Mouse (Mus musculus) retina, adult 2 months (tissue): ENCODE measurements around the gene Mipep.

Source experiments
- DNase-seq: peaks from one replicate; pipeline ENCODE4 v3.0.0-alpha.2; 2012; ENCODE audit warnings: low read depth, low spot score

Gene Mipep

DNA sequence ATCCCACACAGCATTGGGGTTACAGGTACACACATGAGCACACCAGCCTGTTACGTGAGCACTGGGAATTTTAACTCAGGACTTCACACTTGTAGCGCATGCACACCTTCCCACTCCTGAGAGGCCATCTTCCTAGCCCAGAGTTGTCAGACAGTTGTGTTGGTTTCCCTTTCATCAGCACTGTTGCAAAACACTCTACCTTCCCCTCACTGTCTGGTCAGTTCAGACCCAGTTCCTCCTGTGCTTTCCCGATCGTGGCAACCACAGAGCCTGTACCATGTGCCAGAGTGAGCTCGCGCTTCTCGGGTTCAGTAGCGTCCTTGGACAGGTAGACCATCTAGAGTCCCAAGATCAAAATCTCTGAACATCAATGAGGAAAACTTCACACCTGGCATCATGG, 27.1 kb upstream of the Mipep start:
- DNase-seq: no peak

DNA sequence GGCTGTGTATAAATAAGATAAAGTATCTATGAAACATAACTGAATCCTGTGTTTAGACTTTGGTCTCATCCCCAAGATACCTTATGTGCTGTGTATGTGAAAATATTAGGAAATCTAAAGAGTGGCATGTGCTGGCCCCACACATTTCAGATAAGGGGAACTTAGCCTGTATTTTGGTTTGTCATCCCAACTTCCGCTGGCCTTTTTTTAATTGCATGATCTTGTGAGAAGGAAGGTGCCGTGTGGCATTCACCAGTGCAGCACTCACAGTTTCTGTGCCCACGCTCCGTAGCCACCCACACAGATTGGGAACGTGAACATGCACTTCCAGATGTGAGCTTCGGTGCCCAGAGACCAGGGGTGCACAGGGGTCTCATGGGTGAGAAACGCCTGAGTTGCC, 26.7 kb upstream of the Mipep start:
- DNase-seq: no peak

DNA sequence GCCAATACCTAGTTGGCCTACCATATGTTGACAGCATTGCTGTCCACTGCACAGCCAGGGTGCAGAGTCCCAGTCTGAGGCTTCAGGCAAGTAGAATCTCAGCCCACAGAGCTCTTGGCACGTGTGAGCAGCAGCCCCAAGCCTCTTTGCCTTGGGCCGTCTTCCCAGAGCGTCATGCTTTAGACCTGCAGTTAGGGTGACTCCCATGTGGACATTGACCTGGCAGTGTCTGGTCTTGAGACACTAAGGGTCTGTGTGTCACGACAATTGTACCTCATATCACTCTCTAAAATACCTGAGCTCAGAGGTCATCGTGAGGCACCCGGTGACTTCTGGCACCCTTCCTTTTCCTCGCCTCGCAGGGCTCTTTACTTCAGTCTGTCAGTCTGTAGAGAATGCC, 25.3 kb upstream of the Mipep start:
- DNase-seq: no peak

DNA sequence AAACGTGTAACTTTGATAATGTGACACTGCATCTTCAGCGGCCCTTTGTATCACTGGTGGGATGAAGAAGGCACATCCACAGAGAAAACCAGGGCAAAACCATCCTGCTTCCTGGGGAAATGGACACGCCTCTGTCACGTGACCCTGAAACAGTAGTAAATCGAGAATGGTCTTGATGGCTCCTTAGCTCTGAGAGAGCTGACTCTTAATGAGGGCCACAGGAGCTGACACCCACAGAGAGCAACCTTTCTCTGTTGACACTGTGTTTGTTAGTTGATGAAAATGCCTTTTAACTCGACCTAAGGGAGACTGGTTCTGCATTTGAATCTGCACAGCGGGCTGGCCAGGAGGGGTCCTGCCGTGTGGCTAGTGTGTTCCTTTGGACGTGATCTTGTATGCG, 22.6 kb upstream of the Mipep start:
- no peak for DNase-seq

DNA sequence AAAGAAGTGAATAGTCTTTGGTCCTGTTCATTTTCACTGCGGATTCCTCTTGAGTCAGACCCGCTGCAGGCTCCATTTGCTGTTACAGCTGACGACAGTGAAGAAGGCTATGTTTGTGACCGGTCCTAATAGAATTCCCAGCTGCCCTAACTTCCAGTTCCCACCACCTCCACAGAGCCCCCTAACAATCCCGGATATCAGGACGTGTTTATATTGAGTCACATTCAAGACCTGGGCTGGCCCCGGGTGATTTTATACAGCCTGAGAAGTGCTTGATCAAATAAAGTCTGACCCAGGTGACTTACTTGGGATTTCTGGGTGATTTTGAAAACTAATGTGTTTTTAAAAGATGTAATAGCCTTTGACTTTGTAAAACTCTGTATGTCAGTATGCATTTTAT, 21.6 kb upstream of the Mipep start:
- DNase-seq: no peak

DNA sequence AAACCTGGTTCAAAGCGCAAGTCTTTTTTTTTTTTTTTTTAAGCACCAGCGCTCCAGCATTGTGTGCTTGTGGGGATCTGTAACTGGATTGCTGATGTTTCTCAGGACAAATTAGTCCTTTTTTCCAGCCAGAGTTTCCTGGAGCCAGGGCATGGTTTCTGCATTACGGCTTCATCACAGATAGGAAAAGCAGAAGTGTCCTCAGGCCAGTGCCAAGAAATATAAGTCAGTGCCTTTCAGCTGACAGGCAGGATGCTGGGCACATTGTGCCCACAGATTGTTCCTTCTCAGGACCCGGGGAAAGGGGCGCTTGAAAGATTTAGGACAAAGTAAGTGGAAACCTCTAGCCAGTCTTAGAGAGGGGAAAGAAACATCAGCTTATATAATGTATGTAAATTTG, 20.6 kb upstream of the Mipep start:
- DNase-seq: no peak

DNA sequence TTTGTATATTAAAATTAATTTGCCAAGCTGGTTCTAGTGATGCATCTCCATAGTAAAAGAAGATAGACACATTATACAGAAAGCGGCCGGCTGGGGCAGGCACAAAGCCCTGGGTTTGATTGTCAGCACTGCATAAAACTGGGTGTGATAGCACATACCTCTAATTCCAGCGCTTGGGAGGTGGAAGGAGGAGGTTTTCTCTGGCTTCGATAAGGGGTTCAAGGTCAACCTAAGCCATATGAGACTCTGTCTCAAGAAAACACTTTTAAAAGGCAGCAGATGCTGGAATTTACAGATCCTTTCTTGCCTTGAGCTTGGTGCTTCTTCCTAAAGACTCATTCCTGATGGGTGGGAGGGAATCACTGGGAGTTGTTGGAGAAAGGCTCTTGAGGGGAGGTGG, 19.8 kb upstream of the Mipep start:
- no peak for DNase-seq

DNA sequence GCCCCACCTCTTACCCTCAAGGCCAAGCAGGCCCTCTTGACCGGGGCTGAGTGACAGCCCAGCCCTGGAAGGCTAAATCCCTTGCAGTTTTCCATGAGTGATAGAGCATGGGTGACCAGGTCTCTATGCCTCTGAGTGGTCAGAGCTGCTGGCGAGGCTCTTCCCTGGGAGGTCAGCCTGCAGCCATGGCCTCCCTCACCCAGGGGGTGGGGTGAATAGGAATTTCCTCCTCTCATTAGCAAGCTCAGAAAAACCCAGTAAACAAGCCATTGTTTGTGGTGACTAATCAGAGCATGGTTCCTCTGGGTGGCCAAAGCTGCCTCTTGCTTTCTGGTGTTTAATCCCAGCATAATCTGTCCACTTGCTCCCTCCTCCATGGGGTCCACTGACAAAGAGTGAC, 19.3 kb upstream of the Mipep start:
- DNase-seq: no peak

DNA sequence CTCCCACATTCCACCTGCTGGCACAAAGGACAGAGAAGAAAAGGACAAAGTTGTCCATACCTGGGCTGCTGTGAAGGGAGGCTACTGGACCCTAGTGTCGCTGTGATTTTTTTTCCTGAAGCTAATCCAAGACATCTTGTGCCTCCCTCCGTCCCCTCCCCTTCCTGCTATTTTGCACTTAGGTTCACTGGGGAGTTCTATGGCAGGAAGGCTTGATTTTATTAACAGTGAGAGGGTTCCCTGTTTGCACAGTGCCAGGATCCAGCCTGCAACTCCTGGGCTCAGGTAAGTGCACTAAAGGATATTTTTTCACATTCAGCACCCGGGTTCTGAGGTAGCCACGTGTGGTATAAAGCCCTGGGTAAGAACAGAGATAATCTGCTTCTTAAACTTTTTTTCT, 16.5 kb upstream of the Mipep start, which contains the start of gene C1qtnf9:
Gene C1qtnf9 (plus strand): TSS at position 251 of the 400 bp plus-strand sequence.
- DNase-seq: no peak

DNA sequence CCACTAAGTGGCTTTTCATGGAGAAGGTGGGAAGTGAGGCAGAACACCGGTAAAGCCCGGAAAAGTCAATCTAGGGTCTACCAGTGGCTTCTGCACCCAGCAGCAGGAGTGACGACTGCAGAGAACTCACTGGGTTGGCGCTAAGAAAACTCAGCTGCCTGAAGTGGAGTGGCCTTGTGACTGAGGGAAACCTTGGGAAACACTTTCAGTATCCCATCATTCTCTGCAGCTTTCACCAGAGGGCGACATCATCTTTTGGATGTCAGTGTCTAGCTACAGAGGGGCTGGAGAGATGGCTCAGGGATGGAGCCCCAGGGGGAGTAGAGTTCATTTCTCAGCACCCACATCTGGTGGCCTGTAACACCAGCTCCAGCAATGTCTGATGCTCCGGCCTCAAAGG, 15.0 kb upstream of the Mipep start:
- DNase-seq: no peak

DNA sequence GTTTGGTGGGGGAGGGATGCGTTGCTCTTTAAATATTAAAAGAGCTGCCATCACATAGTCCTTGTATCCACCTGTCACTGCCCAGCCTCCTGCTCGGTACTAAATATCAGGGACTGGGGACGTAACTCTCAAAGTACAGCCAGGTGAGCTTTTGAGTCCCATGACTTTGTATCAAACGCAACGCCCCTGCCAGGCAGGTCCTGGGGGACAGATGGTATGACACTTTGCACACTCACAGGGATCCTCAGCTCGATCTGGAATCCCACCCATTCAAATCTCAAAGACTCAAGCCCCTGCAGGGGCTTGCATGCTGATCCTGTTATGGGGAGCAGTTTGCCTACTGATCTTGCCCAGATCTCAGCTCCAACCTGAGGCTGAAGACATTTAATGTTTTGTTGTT, 13.8 kb upstream of the Mipep start:
- no peak for DNase-seq

DNA sequence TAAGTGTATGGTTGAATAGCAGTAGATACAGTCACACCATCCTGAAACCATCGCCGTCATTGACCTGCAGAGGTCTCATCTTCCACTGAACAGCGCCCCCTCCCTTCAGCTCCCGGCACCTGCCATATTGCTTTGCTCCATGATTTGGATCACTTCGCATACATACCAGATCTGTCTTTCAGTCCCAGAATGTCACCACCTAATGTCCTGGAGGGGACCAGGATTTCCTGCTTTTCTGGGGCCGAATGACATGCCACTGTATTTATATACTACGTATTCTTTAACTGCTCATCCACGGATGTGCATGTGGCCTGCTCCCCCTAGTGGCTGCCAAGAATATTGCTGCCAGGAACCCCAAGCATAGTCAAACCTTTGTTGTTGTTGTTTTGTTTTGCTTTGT, 13.3 kb upstream of the Mipep start:
- DNase-seq: peak; percentile 45

DNA sequence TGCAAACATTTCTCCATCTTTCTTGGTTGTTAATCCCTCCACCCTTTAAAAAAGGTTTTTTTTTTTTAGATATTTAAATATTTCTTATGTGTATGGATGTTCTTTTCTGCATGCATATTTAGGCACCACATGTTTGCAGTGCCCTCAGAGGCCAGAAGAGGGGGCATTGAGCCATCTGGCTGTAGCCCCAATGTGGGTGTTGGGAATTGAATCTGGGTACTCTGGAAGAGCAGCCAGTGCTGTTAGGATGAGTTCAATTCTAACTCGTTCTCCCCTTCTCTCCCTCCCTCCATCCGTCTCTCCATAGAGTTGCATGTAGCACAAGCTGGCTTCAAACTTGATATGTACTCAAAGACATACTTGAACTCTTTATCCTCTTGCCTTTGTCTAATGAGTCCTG, 10.9 kb upstream of the Mipep start:
- DNase-seq: no peak

DNA sequence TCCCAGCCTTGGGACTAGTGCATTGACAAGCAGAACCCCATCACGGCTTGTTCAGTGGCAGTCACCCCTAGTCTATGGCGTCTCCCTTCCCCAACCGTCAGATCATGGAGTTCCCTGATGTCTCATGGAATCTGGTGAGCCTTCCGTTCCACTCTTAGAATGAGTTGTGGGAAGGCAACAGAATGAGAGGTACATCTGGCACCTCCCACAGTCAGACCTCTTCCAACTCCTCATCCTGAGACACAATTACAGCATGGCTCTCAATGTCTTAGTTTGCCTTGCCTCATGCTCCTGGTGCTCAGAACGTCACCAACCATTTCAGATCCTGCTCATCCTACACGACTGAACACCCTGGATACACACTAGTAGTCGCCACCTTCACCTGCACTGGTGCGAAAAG, 7.9 kb upstream of the Mipep start:
- no peak for DNase-seq

DNA sequence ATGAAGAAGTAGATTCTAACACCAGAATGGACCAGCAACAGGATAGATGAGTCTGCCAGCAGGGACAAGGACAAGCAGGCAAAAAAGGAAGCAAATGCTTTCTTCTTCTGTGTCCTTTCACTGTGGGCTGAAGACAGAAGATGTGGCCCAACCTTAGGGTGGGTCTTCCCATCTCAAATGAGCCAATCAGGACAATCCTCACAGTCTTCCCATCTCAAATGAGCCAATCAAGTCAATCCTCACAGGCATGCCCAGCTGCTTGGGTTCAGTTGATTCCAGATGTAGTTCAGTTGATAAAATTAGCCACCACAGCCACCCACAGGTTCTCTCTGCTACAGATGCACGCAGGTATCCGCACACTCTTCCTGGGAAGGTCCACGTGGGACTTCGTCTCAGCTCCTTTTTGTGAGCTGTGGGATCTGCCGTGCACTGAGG, 6.9 kb upstream of the Mipep start:
- no peak for DNase-seq

DNA sequence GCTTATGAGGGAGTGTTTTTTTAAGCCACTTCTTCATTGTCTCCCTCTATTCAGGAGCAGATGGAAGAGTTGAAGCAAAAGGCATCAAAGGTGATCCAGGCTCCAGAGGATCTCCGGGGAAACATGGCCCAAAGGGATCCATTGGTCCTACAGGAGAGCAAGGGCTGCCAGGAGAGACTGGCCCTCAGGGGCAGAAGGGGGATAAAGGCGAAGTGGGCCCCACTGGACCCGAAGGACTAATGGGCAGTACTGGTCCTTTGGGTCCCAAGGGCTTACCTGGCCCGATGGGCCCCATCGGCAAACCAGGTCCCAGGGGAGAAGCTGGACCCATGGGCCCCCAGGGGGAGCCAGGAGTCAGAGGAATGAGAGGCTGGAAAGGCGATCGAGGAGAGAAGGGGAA, 5.2 kb upstream of the Mipep start:
- no peak for DNase-seq

DNA sequence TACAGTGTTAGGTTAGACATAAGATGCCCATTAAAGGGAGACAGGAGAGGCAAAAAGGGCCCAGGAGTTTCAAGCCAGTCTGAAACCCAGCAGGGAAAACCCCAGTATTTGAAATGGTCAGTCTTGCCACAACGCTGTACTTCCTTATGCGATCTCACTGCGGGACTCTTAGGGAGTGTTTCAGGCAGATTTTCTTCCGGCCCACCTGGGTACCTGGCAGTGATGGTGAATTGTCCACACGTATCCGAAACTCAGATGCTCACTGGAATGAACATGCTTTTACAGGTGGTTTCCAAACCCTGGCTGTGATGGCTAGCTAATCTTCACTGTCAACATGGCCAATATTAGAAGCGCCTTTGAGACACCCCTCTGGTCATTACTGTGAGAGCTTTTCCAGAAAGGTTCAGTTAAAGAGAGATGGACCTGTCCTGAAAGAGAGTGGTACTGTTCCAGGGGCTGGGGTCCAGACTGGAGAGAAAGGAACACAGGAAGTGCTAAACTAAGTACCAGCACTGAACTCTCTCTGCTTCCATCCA, 2.2 kb upstream of the Mipep start:
- DNase-seq: no peak

DNA sequence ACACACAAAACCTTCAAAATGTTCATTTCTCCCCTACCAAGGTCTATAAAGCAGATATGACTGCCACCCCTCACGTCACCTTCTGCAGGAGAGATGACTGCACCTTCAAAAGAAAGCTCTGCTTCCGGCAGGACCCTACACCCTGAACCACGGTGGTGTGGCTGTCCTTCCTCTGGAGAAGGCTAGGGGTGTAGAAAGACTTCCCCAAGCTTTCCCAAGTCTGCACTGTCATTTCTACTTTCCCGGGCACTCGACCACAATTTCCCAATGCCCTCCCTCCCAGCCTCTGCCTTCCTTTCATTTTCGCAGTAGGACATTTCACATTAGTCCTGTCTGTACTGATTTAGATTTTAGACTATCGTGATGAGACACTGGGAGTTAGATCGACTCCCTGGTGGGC, 1.2 kb upstream of the Mipep start:
- DNase-seq: no peak

DNA sequence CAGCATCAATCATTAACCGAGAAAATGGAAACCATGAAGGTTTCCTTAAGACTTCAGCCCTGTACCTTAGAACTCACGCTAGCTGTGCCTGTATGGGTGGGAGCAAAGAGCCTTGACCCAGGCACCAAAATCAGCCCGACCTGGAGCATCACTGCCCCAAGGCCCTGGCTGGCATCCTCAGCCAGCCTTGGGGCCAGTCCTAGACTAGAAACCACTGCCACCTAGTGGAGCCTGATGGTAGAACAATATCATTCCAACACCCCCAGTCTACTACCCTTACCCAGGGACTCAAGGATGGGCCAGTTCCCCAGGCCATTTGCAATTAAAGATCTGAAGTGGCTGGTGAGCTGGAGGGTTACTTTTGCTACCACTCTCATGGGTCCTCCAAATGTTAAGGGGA, 5.7 kb downstream of the Mipep start:
- no peak for DNase-seq

DNA sequence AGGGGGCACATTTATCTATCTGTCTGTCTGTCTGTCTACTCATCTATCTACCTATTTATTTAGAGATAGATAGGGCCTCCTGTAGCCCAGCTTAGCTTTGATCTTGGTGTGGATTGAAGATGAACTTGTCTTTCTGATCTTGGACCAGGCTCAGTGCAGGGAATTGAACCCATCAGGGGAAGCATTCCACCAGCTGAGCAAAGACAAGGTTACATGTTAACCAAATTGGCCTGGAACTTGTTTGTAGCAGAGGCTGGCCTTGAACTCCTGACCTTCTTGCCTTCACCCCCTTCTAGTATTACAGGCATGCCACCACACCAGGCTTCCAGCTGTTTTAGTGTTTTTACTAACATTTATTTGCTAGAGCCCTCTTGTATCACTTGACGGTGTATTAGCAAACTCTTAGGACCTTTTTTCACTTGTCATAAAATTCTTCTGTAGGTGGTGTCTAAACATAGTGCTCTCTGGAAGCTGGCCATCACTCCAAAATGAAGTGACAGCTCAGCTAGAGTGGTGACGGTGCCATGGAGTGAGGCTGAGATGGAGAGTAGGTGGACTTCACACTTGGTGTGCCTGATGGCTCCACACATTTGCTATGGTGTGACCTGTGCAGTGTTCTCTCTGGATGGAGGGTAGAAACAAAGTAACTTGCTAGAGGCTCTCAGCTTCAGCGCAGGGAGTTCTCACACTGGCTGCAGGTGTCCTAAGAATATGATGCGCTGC, 12.4 kb downstream of the Mipep start:
- DNase-seq: no peak

DNA sequence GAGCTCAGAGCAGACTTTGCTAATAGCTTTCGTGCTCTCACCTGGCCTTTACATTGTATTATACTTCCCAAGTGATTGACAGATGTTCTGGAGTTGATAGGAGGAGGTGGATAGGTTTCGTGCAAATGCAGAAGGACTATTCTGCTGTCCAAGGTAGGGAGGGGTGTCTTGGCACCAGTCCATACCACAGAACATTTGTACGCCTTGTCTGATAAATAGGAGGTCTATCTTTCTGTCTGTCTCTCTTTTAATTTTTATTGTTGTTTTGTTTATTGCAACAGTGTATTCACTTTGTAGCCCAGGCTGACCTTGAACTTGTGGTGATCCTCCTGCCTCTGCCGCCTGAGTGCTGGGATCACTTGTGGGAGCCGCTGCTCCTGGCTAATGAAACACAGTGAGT, 13.2 kb downstream of the Mipep start:
- no peak for DNase-seq

DNA sequence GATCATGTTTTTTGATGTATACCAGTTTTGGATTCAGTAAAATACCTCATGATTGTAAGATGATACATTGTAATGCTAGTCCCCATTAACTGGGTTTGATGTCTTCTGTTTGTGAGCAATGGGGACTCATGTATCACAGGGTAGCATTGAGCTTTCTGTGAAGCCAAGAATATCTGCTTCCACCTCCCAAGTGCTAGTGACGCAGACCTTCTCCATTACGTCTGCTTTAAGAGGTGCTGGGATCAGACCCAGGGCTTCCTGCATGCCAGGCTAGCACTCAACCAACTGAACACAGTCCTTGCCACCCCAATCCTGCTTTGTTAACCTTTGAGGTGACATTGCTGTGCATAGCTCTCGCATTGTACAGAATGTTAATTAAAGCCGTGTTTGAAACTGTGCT, 14.3 kb downstream of the Mipep start:
- no peak for DNase-seq

DNA sequence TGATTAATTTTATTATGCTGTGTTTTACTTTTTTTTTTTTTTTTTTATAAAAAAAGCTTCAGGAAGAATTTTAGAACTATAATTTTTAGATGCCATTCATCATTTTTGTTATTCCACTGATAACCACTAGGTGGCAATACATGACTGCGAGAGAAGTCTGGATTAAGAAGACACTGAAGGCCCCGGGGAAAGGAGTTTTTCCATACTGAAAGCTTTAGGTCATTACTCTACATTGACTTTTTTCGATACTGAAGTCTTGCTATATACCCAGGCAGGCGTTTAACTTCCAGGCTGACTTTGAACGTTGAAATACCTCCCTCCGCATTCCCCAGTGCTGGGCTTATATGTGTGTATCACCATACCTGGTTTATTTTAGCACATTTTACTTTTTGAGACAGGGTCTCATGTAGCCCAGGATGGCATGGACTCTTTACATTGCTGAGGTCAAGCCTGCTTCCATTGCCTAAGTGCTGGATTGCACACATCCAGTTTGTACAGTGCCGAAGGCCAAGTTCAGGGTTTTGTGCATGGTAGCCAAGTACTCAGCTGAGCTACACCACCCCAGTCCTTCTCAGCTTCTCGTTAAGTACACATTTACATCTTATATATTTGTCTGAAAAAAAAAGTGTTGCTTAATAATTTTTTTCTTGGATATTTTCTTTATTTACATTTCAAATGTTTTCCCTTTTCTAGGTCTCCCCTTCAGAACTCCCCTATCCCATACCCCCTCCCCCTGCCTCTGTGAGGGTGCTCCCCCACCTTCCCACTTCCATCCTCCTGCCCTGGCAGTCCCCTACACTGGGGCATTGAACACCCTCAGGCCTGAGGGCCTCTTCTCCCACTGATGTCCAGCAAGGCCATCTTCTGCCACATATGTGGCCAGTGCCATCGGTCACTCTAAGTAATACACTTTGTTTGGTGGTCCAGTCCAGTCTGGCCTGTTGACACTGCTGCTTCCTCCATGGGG, 15.7 kb downstream of the Mipep start:
- DNase-seq: peak; percentile 42
